ENCODE assay signal across 17 mouse cellular contexts in the genomic region with DNA sequence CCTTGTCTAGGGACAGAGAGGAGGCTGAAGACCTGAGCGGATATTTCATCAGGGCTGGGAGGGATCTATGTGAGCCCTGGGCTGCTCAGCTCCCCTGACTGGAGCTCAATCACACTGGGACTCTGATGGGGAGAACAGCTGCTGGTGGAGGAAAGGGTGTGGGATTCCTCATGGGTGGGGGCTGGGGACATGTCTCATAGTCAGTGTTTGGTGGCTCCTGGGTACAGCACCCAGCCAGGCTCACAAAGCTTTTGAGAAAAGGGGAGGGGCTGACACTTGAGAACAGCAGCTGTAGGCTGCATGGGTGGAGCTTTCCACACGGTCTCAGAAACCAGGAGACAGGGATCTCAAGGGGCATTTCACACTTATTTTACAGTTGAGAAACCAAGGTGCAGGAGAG.
DNase-seq lines count a peak whose midpoint lies in the region; ATAC-seq and TF ChIP-seq lines count a peak whose summit lies in the region.
"Had no signal": no experiment of that assay in that cellular context is flagged by ENCODE, and none has a peak within 500 bp of the region (broad histone marks: within the 10 kb centered on the region; RNA-seq: fewer than 3 reads in every experiment).

No protein-coding gene starts in this region.

- peaks cover 36% of the 10 kb centered on the region for H3K4me1 ChIP-seq in hindbrain, embryonic 10.5 days (replicated peaks)
- peaks cover 14% of the 10 kb centered on the region for H3K4me1 ChIP-seq in hindbrain, embryonic 16.5 days (ENCODE audit: control insufficient read depth, insufficient read depth, low read depth, low read length)
- no peaks in the 10 kb centered on the region for H3K4me1 ChIP-seq in lung, postnatal 0 days (ENCODE audit: insufficient read depth, low read depth, low read length)
- H3K4me1 ChIP-seq in embryonic facial prominence, embryonic 15.5 days = peaks cover 18% of the 10 kb centered on the region

- no peak overlapping the region for H3K9ac ChIP-seq in hindbrain, embryonic 16.5 days (ENCODE audit: low read depth, low read length)
- H3K9ac ChIP-seq in lung, postnatal 0 days (replicated peaks; ENCODE audit: low read depth) = no peak overlapping the region
- no peak overlapping the region for H3K9ac ChIP-seq in embryonic facial prominence, embryonic 15.5 days
- H3K9ac ChIP-seq: embryonic facial prominence, embryonic 13.5 days; heart, embryonic 15.5 days had no signal

- no peak for ATAC-seq in hindbrain, embryonic 16.5 days
- peak; percentile 28; the same call in 1 of the 2 replicates for ATAC-seq in lung, postnatal 0 days
- ATAC-seq in embryonic facial prominence, embryonic 15.5 days (ENCODE audit: insufficient number of reproducible peaks, low FRiP score, low TSS enrichment, low read depth) = peak; percentile 34; the same call in 1 of the 2 replicates
- ATAC-seq: activated CD4-positive, CD25-positive, alpha-beta regulatory T cell, adult 4 months had no signal

- no peak overlapping the region for H3ac ChIP-seq in myocyte (ENCODE audit: control insufficient read depth, insufficient read length)

- TF ChIP-seq POLR2A in myocyte (IDR thresholded peaks at IDR 0.05; ENCODE audit: insufficient read length, low read depth) = peak; percentile 22

- no peak overlapping the region for H3K4me3 ChIP-seq in hindbrain, embryonic 10.5 days
- no peak overlapping the region for H3K4me3 ChIP-seq in hindbrain, embryonic 16.5 days (ENCODE audit: low read length)
- no peak overlapping the region for H3K4me3 ChIP-seq in lung, postnatal 0 days (ENCODE audit: low read depth, low read length)
- no peak overlapping the region for H3K4me3 ChIP-seq in embryonic facial prominence, embryonic 15.5 days (replicated peaks)
- no peak overlapping the region for H3K4me3 ChIP-seq in myocyte
- H3K4me3 ChIP-seq: embryonic facial prominence, embryonic 13.5 days; heart, embryonic 15.5 days had no signal

- H3K79me2 ChIP-seq in myocyte (ENCODE audit: control insufficient read depth, insufficient read depth) = no peaks in the 10 kb centered on the region

- WGBS in hindbrain, embryonic 10.5 days = 38% methylated on average over 2 of the region's 2 CpGs
- WGBS in hindbrain, embryonic 16.5 days = 43% methylated on average over 2 of the region's 2 CpGs
- 44% methylated on average over 2 of the region's 2 CpGs for WGBS in lung, postnatal 0 days
- WGBS in embryonic facial prominence, embryonic 15.5 days = 37% methylated on average over 2 of the region's 2 CpGs

- peak overlapping the region; percentile 70 for H3K27ac ChIP-seq in hindbrain, embryonic 10.5 days
- no peak overlapping the region for H3K27ac ChIP-seq in hindbrain, embryonic 16.5 days (ENCODE audit: low read depth, low read length)
- no peak overlapping the region for H3K27ac ChIP-seq in lung, postnatal 0 days (ENCODE audit: low read length)
- H3K27ac ChIP-seq in embryonic facial prominence, embryonic 15.5 days (replicated peaks) = no peak overlapping the region
- H3K27ac ChIP-seq: embryonic facial prominence, embryonic 13.5 days; heart, embryonic 15.5 days had no signal

- H3K27me3 ChIP-seq in hindbrain, embryonic 10.5 days (ENCODE audit: insufficient read depth, poor library complexity, severe bottlenecking) = peaks cover 47% of the 10 kb centered on the region
- H3K27me3 ChIP-seq in hindbrain, embryonic 16.5 days (replicated peaks; ENCODE audit: control insufficient read depth, insufficient read depth, low read length) = no peaks in the 10 kb centered on the region
- peaks cover 11% of the 10 kb centered on the region; the same call in 1 of the 2 replicates for H3K27me3 ChIP-seq in lung, postnatal 0 days (replicated peaks; ENCODE audit: insufficient read depth, low read length)
- H3K27me3 ChIP-seq in embryonic facial prominence, embryonic 15.5 days = peaks cover 16% of the 10 kb centered on the region
- H3K27me3 ChIP-seq in myocyte (ENCODE audit: control insufficient read depth, insufficient read depth, insufficient read length) = peaks cover 5% of the 10 kb centered on the region

- no peak for TF ChIP-seq CTCF in lung, postnatal 0 days (IDR thresholded peaks at IDR 0.05)

- no peak for TF ChIP-seq EP300 in lung, postnatal 0 days (IDR thresholded peaks at IDR 0.05)

- no peaks in the 10 kb centered on the region for H3K9me3 ChIP-seq in hindbrain, embryonic 10.5 days
- H3K9me3 ChIP-seq in hindbrain, embryonic 16.5 days (ENCODE audit: control insufficient read depth, low read length) = no peaks in the 10 kb centered on the region
- H3K9me3 ChIP-seq in lung, postnatal 0 days (ENCODE audit: low read length) = no peaks in the 10 kb centered on the region
- H3K9me3 ChIP-seq in embryonic facial prominence, embryonic 15.5 days (replicated peaks) = no peaks in the 10 kb centered on the region
- H3K9me3 ChIP-seq: embryonic facial prominence, embryonic 13.5 days; heart, embryonic 15.5 days had no signal

- H3K36me3 ChIP-seq in hindbrain, embryonic 10.5 days = peaks cover 1% of the 10 kb centered on the region; the same call in 1 of the 2 replicates
- H3K36me3 ChIP-seq in hindbrain, embryonic 16.5 days (ENCODE audit: control insufficient read depth, insufficient read depth, low read length) = peaks cover 7% of the 10 kb centered on the region
- no peaks in the 10 kb centered on the region for H3K36me3 ChIP-seq in lung, postnatal 0 days (ENCODE audit: insufficient read depth, low read length)
- H3K36me3 ChIP-seq in embryonic facial prominence, embryonic 15.5 days = peaks cover 4% of the 10 kb centered on the region; the same call in 1 of the 2 replicates
- H3K36me3 ChIP-seq in myocyte (ENCODE audit: control insufficient read depth, insufficient read depth) = no peaks in the 10 kb centered on the region
- H3K36me3 ChIP-seq: heart, embryonic 15.5 days had no signal

- H3K4me2 ChIP-seq in hindbrain, embryonic 16.5 days (ENCODE audit: low read length) = no peak overlapping the region
- H3K4me2 ChIP-seq in lung, postnatal 0 days (replicated peaks; ENCODE audit: low read depth, low read length) = no peak overlapping the region
- no peak overlapping the region for H3K4me2 ChIP-seq in embryonic facial prominence, embryonic 15.5 days (replicated peaks)
- peak overlapping the region; percentile 50 for H3K4me2 ChIP-seq in myocyte (ENCODE audit: low read depth)
- H3K4me2 ChIP-seq: embryonic facial prominence, embryonic 13.5 days; heart, embryonic 15.5 days had no signal

- DNase-seq in hindbrain, embryonic 10.5 days (ENCODE audit: low spot score) = no peak
- peak; percentile 49 for DNase-seq in lung, postnatal 0 days (ENCODE audit: low spot score)
- no peak for DNase-seq in lung, adult 18-20 months
- DNase-seq in thymus, postnatal 36 days = no peak
- DNase-seq: adrenal gland, postnatal 36 days; cerebellum, postnatal 14 days; gastrocnemius, postnatal 25 days; kidney, postnatal 36 days; layer of hippocampus, postnatal 36 days; liver; thymus, adult 2 months had no signal

TF ChIP-seq in myocyte, 11 proteins besides CTCF, POLR2A, EP300 and RAD21:
- TF ChIP-seq POLR2AphosphoS2 (IDR thresholded peaks at IDR 0.05; ENCODE audit: insufficient read length, low read depth) = no peak
- no peak for TF ChIP-seq USF1 (IDR thresholded peaks at IDR 0.05; ENCODE audit: low read depth)
- no peak for TF ChIP-seq E2F4 (IDR thresholded peaks at IDR 0.05; ENCODE audit: insufficient read depth)
- TF ChIP-seq CEBPB (IDR thresholded peaks at IDR 0.05; ENCODE audit: insufficient read depth, poor library complexity, severe bottlenecking) = no peak
- TF ChIP-seq MAX (IDR thresholded peaks at IDR 0.05; ENCODE audit: low read depth) = no peak
- no peak for TF ChIP-seq SRF (IDR thresholded peaks at IDR 0.05; ENCODE audit: control insufficient read depth, insufficient read length, low read depth)
- TF ChIP-seq MYOD1 (IDR thresholded peaks at IDR 0.05; ENCODE audit: control insufficient read depth in 1 of 3, insufficient read length in 2 of 3, low read depth in 2 of 3) = peak in 2 of 3 experiments; percentile 80 to 92
- TF ChIP-seq MYOG (IDR thresholded peaks at IDR 0.05; ENCODE audit: control insufficient read depth in 1 of 3, insufficient read depth in 1 of 3, insufficient read length in 2 of 3, low read depth in 2 of 3) = peak; percentile 44 to 83 (median 63)
- TF ChIP-seq TCF3 (IDR thresholded peaks at IDR 0.05; ENCODE audit: insufficient read length, low read depth) = no peak
- peak; percentile 24 for TF ChIP-seq TCF12 (IDR thresholded peaks at IDR 0.05; ENCODE audit: insufficient read depth, poor library complexity, severe bottlenecking)
